Mouse (Mus musculus) adrenal gland, adult 8-10 months (tissue): ENCODE data around the gene Bach2. TPM values are rescaled to one million over a fixed set of nuclear protein-coding genes. Genes with fewer than 3 reads are reported as not detected.

Experiments used
- DNase-seq: peaks from one replicate; pipeline ENCODE4 v3.0.0; 2022
- total RNA-seq, 4 experiments: library from RNA; stranded (reverse); gene quantifications; 2 replicates each; pipeline ENCODE4 v1.2.4; 2022

Bach2 gene
- total RNA-seq, 4 experiments from 2014 or later = 2.8 to 3.3 (median 3.0) TPM

- no peak for DNase-seq
Measured at GRCm38 (mm10) chr4:32225191-32225590, 13.4 kb upstream of the Bach2 start.

GRCm38 (mm10) chr4:32227970-32228557 is 10.5 kb upstream of the Bach2 start:
- no peak for DNase-seq

- no peak for DNase-seq
Measured at GRCm38 (mm10) chr4:32229266-32229665, 9.3 kb upstream of the Bach2 start.

- DNase-seq = no peak
Measured at GRCm38 (mm10) chr4:32231258-32232055, 7.1 kb upstream of the Bach2 start.

GRCm38 (mm10) chr4:32235920-32236705 is 2.5 kb upstream of the Bach2 start:
- no peak for DNase-seq

GRCm38 (mm10) chr4:32238921-32239748 is 531 bp downstream of the Bach2 start:
- peak; percentile 45 for DNase-seq

- DNase-seq = peak; percentile 31
Measured at GRCm38 (mm10) chr4:32239749-32240131, 1.1 kb downstream of the Bach2 start.

GRCm38 (mm10) chr4:32240457-32241030 is 1.9 kb downstream of the Bach2 start:
- DNase-seq = no peak

GRCm38 (mm10) chr4:32241351-32241980 is 2.9 kb downstream of the Bach2 start:
- no peak for DNase-seq

- DNase-seq = no peak
Measured at GRCm38 (mm10) chr4:32242122-32242615, 3.6 kb downstream of the Bach2 start.

GRCm38 (mm10) chr4:32243458-32243857 is 4.9 kb downstream of the Bach2 start:
- DNase-seq = no peak

GRCm38 (mm10) chr4:32244092-32244745 is 5.6 kb downstream of the Bach2 start:
- no peak for DNase-seq

- DNase-seq = no peak
Measured at GRCm38 (mm10) chr4:32245586-32245985, 7.0 kb downstream of the Bach2 start.

GRCm38 (mm10) chr4:32246020-32246419 is 7.4 kb downstream of the Bach2 start:
- no peak for DNase-seq

- DNase-seq = peak; percentile 76
Measured at GRCm38 (mm10) chr4:32246801-32247200, 8.2 kb downstream of the Bach2 start.

GRCm38 (mm10) chr4:32247463-32248113 is 9.0 kb downstream of the Bach2 start:
- DNase-seq = no peak

GRCm38 (mm10) chr4:32248236-32248635 is 9.6 kb downstream of the Bach2 start:
- DNase-seq = peak; percentile 59

- DNase-seq = no peak
Measured at GRCm38 (mm10) chr4:32248990-32249393, 10.4 kb downstream of the Bach2 start.

GRCm38 (mm10) chr4:32249748-32250332 is 11.2 kb downstream of the Bach2 start:
- DNase-seq = no peak
